Mouse (Mus musculus) layer of hippocampus, postnatal 36 days (tissue): Measurements from ENCODE around the gene Mnat1. TPM values are rescaled to one million over a fixed set of nuclear protein-coding genes. Genes with fewer than 3 reads are reported as not detected.
"Not testable (repeated sequence)": the region's sequence is repeated elsewhere in the genome, so short reads cannot be mapped to it uniquely, and the experiment has no call there.

Source experiments
- DNase-seq, 2 experiments: peaks; one replicate each; pipeline ENCODE4 v3.0.0; 2022
- total RNA-seq, 2 experiments: library from RNA; stranded (reverse); gene quantifications; 2 replicates each; pipeline ENCODE4 v1.2.3; 2021

Mnat1 gene
- total RNA-seq, 2 experiments from 2014 or later = 22.0 to 23.9 TPM

DNA sequence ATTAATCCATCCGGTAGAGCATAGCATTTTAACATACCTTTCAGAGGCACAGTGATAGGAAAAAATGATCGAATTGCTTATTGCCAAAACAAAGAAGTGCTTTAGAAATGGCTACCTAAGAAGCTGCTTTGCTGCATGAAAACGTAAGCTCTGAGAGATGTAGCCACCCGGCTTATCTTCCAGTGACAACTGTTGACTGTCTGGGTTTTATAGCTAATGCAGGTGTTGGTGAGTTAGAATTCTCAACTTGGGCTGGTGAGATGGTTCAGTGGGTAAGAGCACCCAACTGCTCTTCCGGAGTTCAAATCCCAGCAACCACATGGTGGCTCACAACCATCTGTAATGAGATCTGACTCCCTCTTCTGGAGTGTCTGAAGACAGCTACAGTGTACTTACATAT is 27.5 kb downstream of the Mnat1 start:
- not testable (repeated sequence) for DNase-seq

GRCm38 (mm10) chr12:73154150-73154549 is 30.6 kb downstream of the Mnat1 start:
- DNase-seq = no peak

DNA sequence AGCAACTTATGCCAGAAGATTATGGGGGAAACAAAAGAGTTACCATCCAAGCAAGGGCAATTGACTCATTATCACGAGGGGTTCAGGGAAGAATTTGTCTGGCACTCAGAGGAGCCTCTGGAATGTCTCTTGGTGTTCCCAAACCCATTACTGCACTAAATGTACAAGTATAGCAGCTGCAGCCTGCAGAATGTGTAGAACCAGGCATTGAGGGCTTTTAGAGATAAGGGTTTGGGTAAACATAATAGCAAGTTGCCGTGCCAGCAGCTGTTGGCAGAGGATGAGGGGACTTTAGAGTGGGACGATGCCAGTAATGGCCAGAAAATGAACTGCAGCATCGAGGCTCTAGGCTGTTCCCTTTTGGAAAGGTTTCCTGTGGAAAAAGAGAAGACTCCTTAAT is 36.8 kb downstream of the Mnat1 start:
- no peak for DNase-seq

- DNase-seq = no peak
Observed at GRCm38 (mm10) chr12:73162408-73163181, 39.1 kb downstream of the Mnat1 start.

GRCm38 (mm10) chr12:73170794-73171193 is 47.3 kb downstream of the Mnat1 start:
- DNase-seq = no peak

- no peak for DNase-seq
Observed at GRCm38 (mm10) chr12:73183896-73184295, 60.4 kb downstream of the Mnat1 start.

- no peak for DNase-seq
Observed at GRCm38 (mm10) chr12:73197363-73197762, 73.8 kb downstream of the Mnat1 start.

GRCm38 (mm10) chr12:73198451-73198850 is 74.9 kb downstream of the Mnat1 start:
- DNase-seq = no peak

- DNase-seq = no peak
Observed at GRCm38 (mm10) chr12:73199375-73199774, 75.9 kb downstream of the Mnat1 start.

DNA sequence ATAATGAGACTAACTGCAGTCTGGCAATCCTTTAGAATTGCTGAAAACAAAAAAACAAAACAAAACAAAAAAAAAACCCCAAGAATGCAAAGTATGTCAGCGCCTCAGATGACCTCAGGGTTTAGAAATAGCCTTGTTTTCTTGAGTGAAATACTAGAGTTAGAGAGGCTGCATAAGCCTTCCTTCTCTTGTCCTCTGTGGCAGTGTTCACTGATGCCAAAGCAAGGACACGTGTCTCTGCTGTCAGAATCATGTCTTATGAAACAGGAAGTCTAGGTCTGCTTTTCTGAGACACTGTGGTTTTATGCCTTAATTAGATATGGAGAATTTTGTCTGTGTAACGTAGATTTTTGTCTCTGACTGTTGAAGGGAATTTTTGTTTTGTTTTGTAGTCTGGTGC is 78.1 kb downstream of the Mnat1 start:
- no peak for DNase-seq

DNA sequence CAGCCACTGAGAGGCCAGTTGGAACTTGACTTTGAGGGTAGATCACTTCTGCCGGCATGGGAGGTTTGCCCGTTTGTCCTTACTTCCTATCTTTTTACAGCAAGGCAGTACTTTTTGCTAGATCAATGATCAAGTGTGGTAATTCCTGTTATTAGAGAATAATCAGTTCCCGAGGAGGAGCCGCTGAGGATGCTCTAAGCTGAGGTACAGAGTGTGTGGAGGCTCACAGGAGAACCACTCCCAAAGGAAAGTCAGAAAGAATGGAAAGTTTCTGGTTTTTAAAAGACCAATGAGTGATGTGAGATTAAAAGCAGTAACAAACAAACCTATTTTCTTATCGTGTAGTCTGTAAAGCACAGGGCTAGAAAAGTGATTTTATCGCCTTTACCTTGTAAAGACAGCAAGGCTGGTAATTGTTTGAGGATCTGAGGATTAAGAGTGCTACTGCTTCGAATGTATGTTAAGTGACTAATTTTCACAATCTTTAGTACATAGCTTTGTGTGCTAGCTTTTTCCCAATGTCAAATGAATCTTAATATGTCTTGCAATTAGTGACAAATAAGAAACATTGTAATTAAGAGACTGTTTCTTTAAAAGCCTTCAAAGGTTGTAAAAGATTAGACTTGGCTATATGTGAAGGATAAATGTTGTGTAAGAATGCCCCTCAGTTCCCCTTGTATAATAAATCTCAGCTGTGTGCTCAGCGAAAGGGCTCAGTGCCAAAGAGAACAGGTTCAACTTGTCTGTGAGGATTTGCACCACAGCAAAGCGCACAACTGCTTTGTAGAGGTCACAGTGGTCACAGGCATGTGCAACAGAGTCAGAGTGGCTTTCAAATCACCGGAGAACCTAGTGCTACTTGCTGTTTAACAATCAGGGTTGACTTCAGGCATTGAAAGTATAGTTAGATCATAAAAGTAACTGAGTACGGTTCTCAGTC is 82.5 kb downstream of the Mnat1 start:
- DNase-seq = no peak

GRCm38 (mm10) chr12:73207008-73207407 is 83.5 kb downstream of the Mnat1 start:
- no peak for DNase-seq

DNA sequence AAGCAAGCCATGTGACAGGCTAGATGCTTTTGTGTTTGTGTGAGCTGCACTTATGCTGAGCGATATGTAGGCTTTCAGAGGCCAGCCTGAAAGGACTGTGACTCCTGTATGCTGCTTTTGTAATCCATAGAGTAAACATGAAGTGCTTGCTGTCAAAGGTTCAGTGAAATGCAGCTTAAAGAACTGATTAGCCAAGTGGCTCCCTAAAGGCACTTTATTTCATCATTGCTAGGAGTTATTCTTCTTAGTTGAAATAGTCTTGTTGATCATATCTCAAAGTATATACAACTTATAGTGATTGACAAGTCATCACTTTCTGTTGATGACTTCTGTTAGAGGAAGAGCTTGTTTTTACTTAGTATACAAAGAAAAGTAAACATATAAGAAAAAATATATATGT is 83.9 kb downstream of the Mnat1 start:
- DNase-seq = no peak

DNA sequence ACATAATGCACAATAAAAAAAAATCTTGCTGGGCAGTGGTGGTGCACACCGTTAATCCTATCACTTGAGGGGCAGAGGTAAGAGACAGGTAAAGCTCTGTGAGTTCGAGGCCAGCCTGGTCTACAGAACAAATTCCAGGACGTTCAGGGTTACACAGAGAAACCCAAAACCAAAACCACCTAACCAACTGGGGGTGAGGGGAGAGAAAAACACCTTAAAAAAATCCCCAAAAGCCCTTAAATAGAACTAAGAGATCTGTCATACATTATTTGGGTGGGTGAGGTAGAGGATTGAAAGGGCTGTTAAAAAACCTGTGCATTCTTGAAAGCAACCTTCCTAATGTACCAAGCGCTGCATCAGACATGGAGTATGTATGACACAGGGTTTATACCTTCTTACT is 85.0 kb downstream of the Mnat1 start:
- DNase-seq = no peak

DNA sequence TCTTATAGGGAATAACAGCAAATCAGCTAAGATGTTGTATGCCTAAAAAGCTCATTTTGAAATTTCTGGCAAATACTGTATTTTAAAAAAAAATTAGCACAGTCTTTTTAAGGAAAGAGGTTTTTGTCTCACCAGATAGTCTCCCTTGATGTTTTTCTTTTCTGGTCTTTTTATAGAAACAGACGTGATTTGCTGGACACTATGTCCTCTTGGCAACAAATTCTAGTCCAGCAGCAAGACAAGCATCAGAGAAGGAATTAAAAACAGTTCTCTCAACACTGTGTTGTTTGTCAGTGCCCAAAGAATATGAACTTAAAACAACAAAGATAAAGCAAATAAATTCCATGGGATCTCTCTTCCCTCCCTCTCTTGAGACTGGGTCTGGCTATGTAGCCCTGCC is 85.6 kb downstream of the Mnat1 start:
- no peak for DNase-seq

- DNase-seq = no peak
Observed at GRCm38 (mm10) chr12:73210454-73210853, 86.9 kb downstream of the Mnat1 start.

DNA sequence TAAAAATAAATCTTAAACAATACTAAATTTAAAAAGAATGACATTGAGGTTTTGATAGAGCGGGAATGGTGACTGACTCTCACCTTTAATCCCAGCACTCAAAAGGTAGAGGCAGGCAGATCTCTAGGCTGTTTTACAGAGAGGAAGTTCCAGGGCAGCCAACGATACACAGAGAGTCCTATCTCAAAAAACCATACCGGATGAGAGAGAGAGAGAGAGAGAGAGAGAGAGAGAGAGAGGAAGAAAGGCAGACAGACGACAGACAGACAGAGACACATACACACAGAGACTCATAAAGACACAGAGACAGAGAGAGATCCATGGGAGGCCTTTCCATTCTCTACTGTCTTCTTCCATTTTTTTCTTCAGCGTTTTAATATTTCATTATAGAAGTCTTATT is 92.3 kb downstream of the Mnat1 start:
- DNase-seq = no peak

DNA sequence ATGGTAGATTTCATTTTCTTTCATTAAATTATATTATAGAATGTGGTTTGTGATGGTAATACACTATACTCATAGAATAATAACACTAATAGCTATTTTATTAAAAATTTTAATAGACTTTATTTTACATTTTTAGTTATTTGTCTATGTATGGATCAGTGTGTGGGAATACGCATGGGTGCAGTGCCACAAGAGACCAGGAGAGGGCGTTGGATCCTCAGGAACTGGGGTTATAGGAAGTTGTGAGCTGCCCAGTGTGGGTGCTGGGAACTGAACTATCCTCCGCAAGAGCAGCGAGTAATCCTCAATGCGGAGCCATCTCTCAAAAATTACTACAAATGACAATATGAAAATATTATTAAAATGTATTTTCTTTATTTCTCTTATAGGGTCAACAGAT is 95.1 kb downstream of the Mnat1 start:
- no peak for DNase-seq

GRCm38 (mm10) chr12:73221235-73221634 is 97.7 kb downstream of the Mnat1 start:
- no peak for DNase-seq

DNA sequence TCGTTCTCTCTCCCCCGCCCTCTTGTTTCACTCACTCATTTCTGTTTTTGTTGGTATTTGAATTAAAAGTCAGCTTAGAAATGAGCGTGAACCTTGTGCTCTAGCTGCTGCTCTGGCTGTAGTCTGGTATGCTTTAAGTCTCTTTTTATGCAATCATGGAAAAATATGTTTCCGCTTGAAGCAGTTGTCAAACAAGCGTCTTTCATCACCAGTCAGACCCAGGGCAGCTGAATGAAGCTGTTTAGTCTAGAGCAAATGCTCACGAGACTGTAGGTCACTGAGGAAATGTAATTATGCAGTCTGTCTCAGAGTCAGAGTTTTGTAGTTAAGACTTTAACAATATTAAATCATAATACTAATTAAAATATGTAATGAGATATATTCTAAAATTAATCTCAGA is 100.4 kb downstream of the Mnat1 start:
- DNase-seq = no peak

GRCm38 (mm10) chr12:73228427-73228826 is 104.9 kb downstream of the Mnat1 start:
- no peak for DNase-seq

- no peak for DNase-seq
Observed at GRCm38 (mm10) chr12:73230196-73230595, 106.7 kb downstream of the Mnat1 start.

DNA sequence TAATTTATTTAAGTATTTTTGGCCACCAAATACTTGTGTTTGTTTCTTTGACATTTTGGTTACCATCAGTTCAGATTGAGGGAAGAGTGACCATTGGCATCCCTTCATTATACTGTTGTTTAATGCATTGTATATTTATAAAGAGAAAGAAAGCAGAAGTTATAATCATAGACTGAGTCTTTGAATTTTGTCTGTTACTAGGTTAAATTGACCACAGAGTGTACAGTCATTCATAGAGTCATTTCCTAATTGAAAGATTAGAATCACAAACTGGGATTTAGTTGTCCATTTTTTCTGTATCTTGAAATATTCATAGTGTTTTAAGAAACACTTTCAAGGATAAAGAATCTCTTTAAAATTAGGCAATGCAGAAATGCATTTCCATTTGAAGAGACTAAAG is 108.0 kb downstream of the Mnat1 start:
- DNase-seq = no peak

- no peak for DNase-seq
Observed at GRCm38 (mm10) chr12:73232586-73232985, 109.1 kb downstream of the Mnat1 start.
